Mouse (Mus musculus): ENCODE measurements around the gene Chst4. TPM values are rescaled to one million over a fixed set of nuclear protein-coding genes. Genes with fewer than 3 reads are reported as not detected.

Chst4 gene
- not detected in 2 replicates for polyA plus RNA-seq (2014; fragmentation: Nextera tagmentation; extraction: Ambion mirVana)

- H3K9me3 ChIP-seq (ENCODE audit: control insufficient read depth, low read length): no peaks in the 10 kb centered on the region
- no peaks in the 10 kb centered on the region for H3K4me1 ChIP-seq (ENCODE audit: control insufficient read depth, insufficient read depth, low read length)
- no peak within 1 kb of the TSS for H3K4me2 ChIP-seq (replicated peaks; ENCODE audit: low read depth, low read length)
- H3K4me3 ChIP-seq (ENCODE audit: low read length): no peak within 1 kb of the TSS
- no peaks in the 10 kb centered on the region for H3K36me3 ChIP-seq (ENCODE audit: control insufficient read depth, insufficient read depth, low read length)
- no peak within 1 kb of the TSS for H3K9ac ChIP-seq (ENCODE audit: low read depth, low read length)
- no peak for ATAC-seq (ENCODE audit: low FRiP score, low TSS enrichment)
- 86% methylated on average over 5 of the region's 5 CpGs for WGBS
- no peaks in the 10 kb centered on the region for H3K27me3 ChIP-seq (ENCODE audit: control insufficient read depth, insufficient read depth, low read length)
- H3K27ac ChIP-seq (ENCODE audit: low read depth, low read length): no peak within 1 kb of the TSS
These were observed at the start of gene Chst4 for GRCm38 (mm10) chr8:110039659-110040058. TSS of gene Chst4 (minus strand) at chr8:110039740.

GRCm38 (mm10) chr8:110082416-110083105 is 43.0 kb upstream of the Chst4 start:
- H3K27ac ChIP-seq (ENCODE audit: low read depth, low read length): no peak overlapping the region
- peaks cover 2% of the 10 kb centered on the region; the same call in 1 of the 2 replicates for H3K36me3 ChIP-seq (ENCODE audit: control insufficient read depth, insufficient read depth, low read length)
- ATAC-seq (ENCODE audit: low FRiP score, low TSS enrichment): no peak
- no peaks in the 10 kb centered on the region; the same call in 1 of the 2 replicates for H3K9me3 ChIP-seq (ENCODE audit: control insufficient read depth, low read length)
- no peak overlapping the region for H3K4me2 ChIP-seq (replicated peaks; ENCODE audit: low read depth, low read length)
- no peaks in the 10 kb centered on the region for H3K4me1 ChIP-seq (ENCODE audit: control insufficient read depth, insufficient read depth, low read length)
- H3K4me3 ChIP-seq (ENCODE audit: low read length): no peak overlapping the region
- H3K9ac ChIP-seq (ENCODE audit: low read depth, low read length): no peak overlapping the region
- 76% methylated on average over 11 of the region's 11 CpGs for WGBS
- H3K27me3 ChIP-seq (ENCODE audit: control insufficient read depth, insufficient read depth, low read length): no peaks in the 10 kb centered on the region

- Histone ChIP-seq H3K27me3 (ENCODE audit: control insufficient read depth, insufficient read depth, low read length) (no peaks in the 10 kb centered on the region), H3K27ac (ENCODE audit: low read depth, low read length) (no peak within 1 kb of the TSS), H3K9ac (ENCODE audit: low read depth, low read length) (peak within 1 kb of the TSS; percentile 66), H3K36me3 (ENCODE audit: control insufficient read depth, insufficient read depth, low read length) (no peaks in the 10 kb centered on the region; the same call in 1 of the 2 replicates), H3K4me3 (ENCODE audit: low read length) (peak within 1 kb of the TSS; percentile 67), H3K9me3 (ENCODE audit: control insufficient read depth, low read length) (no peaks in the 10 kb centered on the region), H3K4me1 (ENCODE audit: control insufficient read depth, insufficient read depth, low read length) (no peaks in the 10 kb centered on the region), H3K4me2 (replicated peaks; ENCODE audit: low read depth, low read length) (peak within 1 kb of the TSS; percentile 90)
- ATAC-seq (ENCODE audit: low FRiP score, low TSS enrichment): peak; percentile 89
- WGBS: 9% methylated on average over 53 of the region's 54 CpGs
These were observed 40.0 kb upstream of the Chst4 start, which contains the start of gene Zfp612 for GRCm38 (mm10) chr8:110079282-110080221. TSS of gene Zfp612 (plus strand) at chr8:110079746.

GRCm38 (mm10) chr8:110074496-110074895 is 35.0 kb upstream of the Chst4 start:
- Histone ChIP-seq H3K9ac (ENCODE audit: low read depth, low read length) (no peak overlapping the region), H3K27me3 (ENCODE audit: control insufficient read depth, insufficient read depth, low read length) (no peaks in the 10 kb centered on the region), H3K4me3 (ENCODE audit: low read length) (no peak overlapping the region), H3K36me3 (ENCODE audit: control insufficient read depth, insufficient read depth, low read length) (no peaks in the 10 kb centered on the region), H3K4me1 (ENCODE audit: control insufficient read depth, insufficient read depth, low read length) (no peaks in the 10 kb centered on the region), H3K4me2 (replicated peaks; ENCODE audit: low read depth, low read length) (no peak overlapping the region), H3K27ac (ENCODE audit: low read depth, low read length) (no peak overlapping the region), H3K9me3 (ENCODE audit: control insufficient read depth, low read length) (no peaks in the 10 kb centered on the region)
- WGBS: 76% methylated on average over 8 of the region's 8 CpGs
- ATAC-seq (ENCODE audit: low FRiP score, low TSS enrichment): no peak

GRCm38 (mm10) chr8:110071600-110071999 is 32.1 kb upstream of the Chst4 start:
- 0 out of 2 replicates have a peak, but pooled peaks have one; percentile 60 for ATAC-seq (ENCODE audit: low FRiP score, low TSS enrichment)
- Histone ChIP-seq H3K27ac (ENCODE audit: low read depth, low read length) (no peak overlapping the region), H3K4me2 (replicated peaks; ENCODE audit: low read depth, low read length) (no peak overlapping the region), H3K4me1 (ENCODE audit: control insufficient read depth, insufficient read depth, low read length) (no peaks in the 10 kb centered on the region), H3K27me3 (ENCODE audit: control insufficient read depth, insufficient read depth, low read length) (no peaks in the 10 kb centered on the region), H3K9me3 (ENCODE audit: control insufficient read depth, low read length) (no peaks in the 10 kb centered on the region), H3K36me3 (ENCODE audit: control insufficient read depth, insufficient read depth, low read length) (no peaks in the 10 kb centered on the region), H3K9ac (ENCODE audit: low read depth, low read length) (no peak overlapping the region), H3K4me3 (ENCODE audit: low read length) (no peak overlapping the region)
- 13% methylated on average over 9 of the region's 9 CpGs for WGBS

GRCm38 (mm10) chr8:110069706-110070105 is 30.2 kb upstream of the Chst4 start:
- Histone ChIP-seq H3K4me2 (replicated peaks; ENCODE audit: low read depth, low read length) (no peak overlapping the region), H3K4me3 (ENCODE audit: low read length) (no peak overlapping the region), H3K9ac (ENCODE audit: low read depth, low read length) (no peak overlapping the region), H3K27me3 (ENCODE audit: control insufficient read depth, insufficient read depth, low read length) (no peaks in the 10 kb centered on the region), H3K9me3 (ENCODE audit: control insufficient read depth, low read length) (no peaks in the 10 kb centered on the region), H3K36me3 (ENCODE audit: control insufficient read depth, insufficient read depth, low read length) (no peaks in the 10 kb centered on the region), H3K27ac (ENCODE audit: low read depth, low read length) (no peak overlapping the region), H3K4me1 (ENCODE audit: control insufficient read depth, insufficient read depth, low read length) (no peaks in the 10 kb centered on the region)
- ATAC-seq (ENCODE audit: low FRiP score, low TSS enrichment): no peak
- WGBS: 89% methylated on average over 4 of the region's 4 CpGs

GRCm38 (mm10) chr8:110065676-110066075 is 26.1 kb upstream of the Chst4 start:
- ATAC-seq (ENCODE audit: low FRiP score, low TSS enrichment): no peak

GRCm38 (mm10) chr8:110064606-110065365 is 25.2 kb upstream of the Chst4 start:
- Histone ChIP-seq H3K36me3 (ENCODE audit: control insufficient read depth, insufficient read depth, low read length) (no peaks in the 10 kb centered on the region), H3K4me1 (ENCODE audit: control insufficient read depth, insufficient read depth, low read length) (no peaks in the 10 kb centered on the region), H3K27ac (ENCODE audit: low read depth, low read length) (no peak overlapping the region), H3K4me2 (replicated peaks; ENCODE audit: low read depth, low read length) (no peak overlapping the region), H3K4me3 (ENCODE audit: low read length) (no peak overlapping the region), H3K27me3 (ENCODE audit: control insufficient read depth, insufficient read depth, low read length) (no peaks in the 10 kb centered on the region; the same call in 1 of the 2 replicates), H3K9me3 (ENCODE audit: control insufficient read depth, low read length) (no peaks in the 10 kb centered on the region), H3K9ac (ENCODE audit: low read depth, low read length) (no peak overlapping the region)
- WGBS: 89% methylated on average over 18 of the region's 18 CpGs
- ATAC-seq (ENCODE audit: low FRiP score, low TSS enrichment): no peak

More at GRCm38 (mm10) chr8:110065676-110066075, 26.1 kb upstream of the Chst4 start:
- WGBS: 91% methylated on average over 4 of the region's 4 CpGs
- H3K36me3 ChIP-seq (ENCODE audit: control insufficient read depth, insufficient read depth, low read length): no peaks in the 10 kb centered on the region
- no peaks in the 10 kb centered on the region; the same call in 1 of the 2 replicates for H3K27me3 ChIP-seq (ENCODE audit: control insufficient read depth, insufficient read depth, low read length)
- H3K4me1 ChIP-seq (ENCODE audit: control insufficient read depth, insufficient read depth, low read length): no peaks in the 10 kb centered on the region
- no peak overlapping the region for H3K9ac ChIP-seq (ENCODE audit: low read depth, low read length)
- no peak overlapping the region for H3K27ac ChIP-seq (ENCODE audit: low read depth, low read length)
- H3K4me2 ChIP-seq (replicated peaks; ENCODE audit: low read depth, low read length): no peak overlapping the region
- no peak overlapping the region for H3K4me3 ChIP-seq (ENCODE audit: low read length)
- no peaks in the 10 kb centered on the region for H3K9me3 ChIP-seq (ENCODE audit: control insufficient read depth, low read length)

Measured in kidney, embryonic 14.5 days (tissue).